Mouse (Mus musculus) natural killer cell, adult 2 months (primary cell): ENCODE data around the gene Gtsf2.
"Not testable (repeated sequence)": the region's sequence is repeated elsewhere in the genome, so short reads cannot be mapped to it uniquely, and the experiment has no call there.

Experiments
- DNase-seq, 2 experiments: peaks; one replicate each; pipeline ENCODE4 v3.0.0; 2022; ENCODE audit warnings: low spot score in 2 of 2

The Gtsf2 gene

DNA sequence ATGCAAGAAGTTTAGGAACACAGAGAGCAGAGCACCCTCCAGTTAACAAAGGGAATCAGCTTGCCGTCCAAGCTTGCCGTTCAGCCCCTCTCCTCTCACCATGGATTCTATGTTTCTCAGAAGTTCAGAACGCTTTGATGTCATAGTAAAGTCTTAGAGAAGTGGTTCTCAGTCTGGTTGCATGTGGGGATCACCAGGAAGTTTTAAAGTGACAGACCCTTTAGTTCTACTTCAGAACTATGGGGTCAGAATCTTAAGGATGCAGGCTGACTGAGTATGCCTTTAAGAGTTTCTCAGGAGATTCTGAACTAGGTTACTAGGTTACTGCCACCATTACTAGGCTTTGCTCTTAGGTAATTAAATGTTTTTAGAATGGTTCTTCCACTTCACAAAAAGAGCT is at the start of gene Gtsf2:
Gene Gtsf2, minus strand, starts transcription at position 101 of the 400 bp plus-strand sequence.
- no peak for DNase-seq

DNA sequence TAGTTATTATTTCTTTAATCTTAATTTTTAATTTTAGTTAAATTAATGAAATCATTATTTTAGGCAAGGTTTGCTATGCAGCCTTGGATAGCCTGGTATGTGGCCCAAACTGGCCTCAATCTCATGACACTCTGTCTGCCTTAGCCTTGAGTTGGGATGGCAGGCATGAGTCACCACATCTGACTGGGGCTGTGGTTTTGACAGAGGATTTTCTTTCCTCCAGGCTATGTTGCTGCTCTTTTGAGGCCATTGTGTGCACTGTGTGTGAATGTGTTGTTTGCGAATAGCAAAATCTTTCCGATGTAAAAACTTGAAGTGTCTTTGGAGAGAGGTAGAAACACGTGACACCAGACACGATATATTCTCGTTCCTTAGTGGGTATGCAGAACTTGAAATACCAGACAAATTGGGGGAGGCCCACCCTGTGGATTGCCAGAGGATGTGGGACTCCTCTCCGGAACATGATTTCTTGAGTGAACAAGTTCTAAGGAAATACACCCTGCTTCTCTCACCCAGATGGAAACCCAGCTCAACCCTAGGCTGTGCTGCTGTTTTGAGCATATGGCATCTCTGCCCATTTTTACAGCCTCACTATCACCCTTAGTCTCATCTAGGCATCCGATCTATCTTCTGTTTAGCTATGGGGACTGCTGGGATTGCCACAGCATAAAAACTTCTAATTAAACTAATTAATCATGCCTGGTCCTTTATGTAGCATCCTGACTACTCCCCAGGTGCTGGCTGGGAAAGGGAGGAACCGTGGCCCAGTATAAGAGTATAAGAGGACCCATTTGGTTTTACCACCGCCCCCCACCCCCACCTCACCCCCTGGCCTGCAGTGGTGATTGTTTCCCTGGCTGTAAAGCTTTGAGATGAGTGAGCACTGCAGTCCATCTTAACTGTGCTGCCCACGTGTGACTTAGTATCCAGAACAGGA is 48.2 kb upstream of the Gtsf2 start:
- DNase-seq: no peak

DNA sequence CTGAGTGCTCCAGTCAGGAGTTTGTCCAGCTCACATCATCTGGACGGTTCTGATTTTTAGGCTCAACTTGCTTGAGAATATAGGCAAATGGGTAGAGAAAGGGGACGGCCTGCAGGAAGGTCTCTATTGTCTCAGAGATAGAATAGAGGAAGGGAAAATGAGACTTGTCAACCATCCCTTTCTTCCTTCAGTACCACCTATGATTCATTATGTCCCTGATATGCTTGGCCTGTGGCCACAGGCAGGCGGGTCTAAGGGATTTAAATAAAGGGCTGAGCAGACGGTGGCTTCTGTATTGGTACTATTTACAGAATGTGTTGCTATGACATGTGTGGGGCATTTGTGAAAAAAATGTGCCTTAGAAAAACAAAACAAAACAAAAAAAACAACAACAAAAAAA is 40.1 kb upstream of the Gtsf2 start:
- DNase-seq: no peak

DNA sequence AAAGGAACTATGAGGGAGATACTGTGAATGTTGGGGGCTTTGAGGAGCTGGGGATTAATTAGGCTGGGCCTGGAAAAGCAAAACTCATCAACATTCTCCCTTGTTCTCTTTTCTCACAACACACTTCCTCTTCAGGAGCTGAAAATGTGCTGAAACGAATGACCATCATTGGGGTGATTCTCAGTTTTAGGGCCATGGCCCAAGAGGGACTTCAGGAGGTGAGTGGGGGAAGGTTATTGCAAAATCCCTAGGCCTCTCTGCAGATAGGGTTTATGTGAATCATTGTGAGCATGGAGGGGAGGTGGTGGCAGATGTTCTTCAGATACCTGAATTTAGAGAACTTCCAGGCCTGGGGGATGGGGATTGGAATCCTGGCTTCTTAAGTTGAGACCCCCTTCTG is 38.4 kb upstream of the Gtsf2 start:
- DNase-seq: no peak

DNA sequence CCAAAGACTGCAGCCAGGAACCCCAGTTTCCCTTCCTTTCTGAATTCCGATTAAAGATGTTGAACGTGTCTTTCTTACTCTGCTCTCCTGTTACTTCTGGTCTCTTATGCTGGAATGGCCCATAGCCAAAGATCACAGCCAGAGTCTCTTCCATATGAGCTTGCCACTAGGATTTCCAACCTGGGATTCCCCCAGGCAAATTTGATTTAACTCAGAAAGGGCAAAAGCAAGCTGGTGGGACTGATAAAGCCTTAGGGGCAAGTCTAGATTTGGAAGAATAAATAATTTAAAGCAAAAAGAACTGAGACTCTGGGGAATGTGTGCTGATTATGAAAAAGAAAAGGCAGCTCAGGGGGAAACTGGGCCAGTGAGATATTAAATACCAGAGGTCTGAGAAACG is 36.8 kb upstream of the Gtsf2 start:
- no peak for DNase-seq

DNA sequence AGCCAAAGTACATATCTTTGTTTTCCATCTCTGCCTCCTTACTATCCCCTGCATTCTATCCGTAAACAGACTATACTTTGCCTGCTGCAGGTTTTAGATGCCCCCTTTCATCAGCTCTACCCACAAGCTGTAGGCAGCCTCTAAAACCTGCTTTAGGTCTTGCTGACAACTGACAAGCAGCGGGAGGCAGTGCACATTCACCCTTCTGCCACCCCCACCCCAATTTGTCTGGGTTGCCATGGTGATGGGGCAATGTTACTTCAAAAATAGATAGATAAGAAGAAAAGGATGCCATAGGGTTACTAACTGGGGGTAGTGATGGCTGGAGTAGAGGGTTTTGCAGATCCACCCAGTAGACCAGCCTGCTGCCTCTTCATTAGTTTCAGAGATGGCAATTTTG is 36.2 kb upstream of the Gtsf2 start:
- DNase-seq: no peak

DNA sequence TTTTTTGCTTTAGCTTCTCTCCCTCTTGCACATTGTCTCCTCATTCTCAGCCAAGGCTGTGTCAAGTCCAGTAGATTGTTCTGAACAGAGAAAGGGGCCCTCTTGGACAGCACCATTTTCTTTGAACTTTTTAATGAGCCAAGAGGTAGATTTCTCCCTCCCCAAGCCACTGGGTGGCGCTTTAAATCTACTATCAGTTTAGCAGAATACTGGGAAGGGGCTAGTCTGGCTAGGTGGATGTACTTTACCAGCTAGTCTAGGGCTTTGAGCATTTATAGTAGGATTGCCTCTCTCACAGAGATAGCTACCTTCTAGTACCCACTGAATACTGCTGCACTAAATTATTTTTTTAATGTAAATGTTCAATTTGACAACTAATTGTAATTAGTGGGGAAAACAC is 34.2 kb upstream of the Gtsf2 start:
- DNase-seq: no peak

DNA sequence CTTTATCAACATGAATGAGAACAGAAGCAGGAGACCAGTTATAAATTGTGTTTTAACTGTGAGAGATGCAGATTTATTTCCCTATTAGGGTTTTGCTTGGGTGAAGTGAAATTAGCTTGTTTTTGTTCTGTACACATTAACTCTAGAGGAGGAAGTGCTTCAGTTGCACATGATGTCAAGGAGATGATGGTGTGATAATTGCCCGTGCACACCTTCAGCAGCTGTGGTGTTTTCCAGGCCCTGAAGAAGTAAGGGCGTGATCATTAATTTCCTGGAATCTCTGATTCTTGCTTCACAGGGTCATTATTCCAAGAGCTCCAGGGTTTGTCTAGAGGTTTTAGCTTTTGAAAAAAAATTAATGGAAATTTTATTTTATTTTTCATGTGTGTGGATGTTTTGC is 31.9 kb upstream of the Gtsf2 start:
- no peak for DNase-seq

DNA sequence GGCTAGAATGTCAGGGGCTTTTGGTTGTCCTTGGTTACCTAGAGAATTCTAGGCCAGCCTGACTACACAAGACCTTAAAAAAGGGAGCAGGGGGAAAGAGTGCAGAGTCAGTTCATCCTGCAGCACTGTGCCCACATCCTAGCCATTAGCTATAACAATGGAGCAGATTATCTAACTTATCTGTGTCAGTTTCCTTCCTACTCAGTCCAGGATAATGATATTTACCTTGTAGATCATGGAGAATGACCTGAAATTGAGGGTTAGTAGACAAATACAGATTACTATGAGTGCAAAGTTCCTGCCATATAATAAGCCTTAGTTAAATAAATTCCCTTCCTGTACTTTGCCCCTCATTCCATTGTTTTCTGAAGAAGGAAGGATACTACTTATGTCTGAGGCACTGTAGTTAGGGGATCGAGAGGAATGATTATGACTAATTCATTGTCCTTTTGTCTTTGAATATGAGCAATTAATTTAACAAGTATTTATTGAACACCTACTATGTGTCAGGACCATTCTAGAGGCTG is 30.9 kb upstream of the Gtsf2 start:
- no peak for DNase-seq

DNA sequence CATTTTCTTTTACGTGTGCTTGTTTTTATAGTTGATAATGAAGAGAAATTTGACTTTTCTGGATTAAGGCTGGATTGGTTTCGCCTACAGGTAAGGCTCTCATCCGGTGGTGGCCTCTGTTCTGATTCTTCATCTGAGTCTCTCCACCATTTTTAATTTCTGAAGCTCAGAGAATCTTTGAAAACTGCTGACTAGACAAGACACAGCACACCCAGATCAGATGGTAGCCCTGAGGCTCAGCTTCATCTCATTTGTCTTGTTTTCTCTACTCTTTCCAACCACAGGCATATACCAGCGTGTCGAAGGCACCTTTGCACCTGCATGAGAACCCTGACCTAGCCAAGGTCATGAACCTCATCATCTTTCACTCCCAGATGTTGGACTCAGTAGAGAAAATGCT is 25.5 kb upstream of the Gtsf2 start:
- DNase-seq: no peak

DNA sequence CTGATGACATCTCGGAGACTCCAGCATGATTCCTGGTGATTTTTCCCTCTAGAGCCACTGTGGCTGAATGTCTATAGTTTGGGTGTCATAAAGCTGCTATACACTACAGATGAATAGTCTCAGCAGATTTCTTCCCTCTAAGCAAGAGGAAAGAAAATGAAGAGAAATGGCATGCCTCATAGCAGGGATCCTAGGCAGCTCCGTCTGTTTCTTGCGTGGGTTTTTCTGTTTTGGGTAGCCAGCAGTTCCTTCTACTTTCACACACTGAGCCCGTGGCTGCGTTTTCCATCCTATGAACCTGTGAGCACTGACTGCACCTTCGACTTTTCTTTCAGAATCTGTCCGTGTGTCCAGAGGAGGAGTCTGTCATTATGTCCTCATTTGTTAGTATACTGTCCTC is 24.9 kb upstream of the Gtsf2 start:
- DNase-seq: no peak

DNA sequence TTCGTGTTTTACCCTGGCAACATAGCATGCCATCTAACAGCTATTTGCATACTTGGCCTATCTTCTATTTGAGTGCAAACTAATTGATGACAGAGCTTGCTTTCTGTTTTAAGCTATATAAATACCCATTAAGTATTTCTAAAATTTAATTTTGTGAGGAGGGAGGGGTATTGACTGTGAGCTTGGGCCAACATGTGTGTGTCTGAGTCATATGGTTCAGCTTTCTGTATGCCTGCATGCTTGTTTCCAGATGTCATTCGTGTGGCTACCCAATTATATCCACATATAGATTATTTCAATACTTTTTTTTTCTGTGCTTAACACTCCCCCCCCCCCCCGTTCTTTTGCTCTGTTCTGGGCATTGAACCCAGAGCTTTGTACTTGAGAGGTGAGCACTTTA is 24.0 kb upstream of the Gtsf2 start:
- no peak for DNase-seq

DNA sequence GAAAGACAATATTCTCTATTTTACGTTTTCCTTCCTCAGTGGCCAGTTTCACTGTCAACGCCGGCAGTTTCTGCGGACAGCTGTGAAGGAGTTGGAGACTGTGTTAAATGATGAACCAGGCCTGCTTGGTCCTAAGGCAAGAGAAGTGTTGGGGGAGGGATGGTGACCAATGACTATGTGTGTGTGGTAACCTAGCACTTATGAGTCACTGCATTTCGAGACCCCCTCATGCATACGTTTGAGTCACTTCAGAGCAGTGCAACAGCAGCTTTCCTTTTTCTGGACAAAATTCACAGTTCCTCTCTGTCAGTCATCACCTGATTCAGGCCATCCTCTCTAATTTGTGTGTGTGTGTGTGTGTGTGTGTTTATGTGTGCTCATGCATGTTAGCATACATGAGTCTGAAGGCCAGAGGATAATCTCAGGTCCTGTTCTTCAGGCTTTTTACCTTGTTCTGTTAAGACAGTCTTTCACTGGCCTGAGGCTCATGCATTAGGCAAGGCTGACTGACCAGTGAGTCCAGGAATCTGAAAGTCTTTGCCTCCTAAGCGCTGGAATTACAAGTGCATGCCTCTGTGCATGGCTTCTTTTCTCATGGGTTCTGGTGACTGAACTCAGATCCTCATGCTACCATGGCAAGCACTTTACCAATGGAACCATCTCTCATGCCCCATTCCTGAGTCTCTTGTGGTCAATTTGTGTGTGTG is 23.4 kb upstream of the Gtsf2 start:
- no peak for DNase-seq

DNA sequence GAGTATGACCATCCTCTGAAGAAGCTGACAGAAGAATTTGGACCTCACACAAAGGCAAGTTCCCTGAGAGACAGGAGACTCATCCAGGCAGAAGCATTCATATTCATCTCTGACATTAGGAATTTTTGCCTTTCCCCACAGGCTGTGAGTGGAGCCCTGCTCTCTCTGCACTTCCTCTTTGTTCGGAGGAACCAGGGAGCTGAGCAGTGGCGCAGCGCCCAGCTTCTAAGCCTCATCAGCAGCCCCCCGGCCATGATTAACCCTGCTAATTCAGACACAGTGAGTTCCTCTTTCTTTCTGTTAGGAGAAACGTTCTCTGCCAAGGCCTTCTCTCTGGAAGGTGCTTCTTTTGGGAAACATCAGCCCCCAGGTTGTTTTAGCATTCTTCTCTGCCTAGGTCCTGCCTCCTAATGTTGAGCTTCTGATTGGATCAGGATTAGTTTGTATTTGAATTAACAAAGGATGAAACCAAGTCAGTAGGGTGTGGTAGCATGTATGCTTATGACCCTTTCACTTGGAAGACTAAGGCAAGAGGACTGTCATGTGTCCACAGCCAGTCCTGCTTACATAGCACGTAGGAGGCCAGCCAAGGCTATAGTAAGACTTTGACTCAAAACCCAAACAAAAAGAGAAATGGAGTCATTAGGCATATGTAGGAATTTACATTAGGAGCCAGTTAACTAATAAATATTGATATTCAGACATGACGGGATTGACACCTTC is 14.4 kb upstream of the Gtsf2 start:
- no peak for DNase-seq

DNA sequence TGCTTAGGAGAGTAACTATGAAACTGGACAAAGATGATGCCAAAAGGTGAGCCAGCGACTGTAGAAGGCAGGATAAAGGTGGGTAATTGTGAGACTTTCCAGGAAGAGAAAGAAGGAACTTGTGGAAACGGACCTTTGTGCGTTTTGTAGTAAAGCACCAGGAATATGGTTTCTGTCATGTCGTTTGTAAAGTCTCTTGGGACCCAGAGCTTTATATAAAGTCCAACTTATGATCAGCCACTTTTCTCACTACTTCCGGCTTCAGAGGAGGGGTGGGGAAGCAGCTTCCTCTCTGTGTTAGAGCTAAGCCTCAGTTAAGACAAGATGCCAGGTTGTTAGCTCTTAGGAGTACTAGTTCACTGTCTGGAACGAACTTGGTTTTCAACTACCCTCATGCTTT is 6.2 kb upstream of the Gtsf2 start:
- no peak for DNase-seq

DNA sequence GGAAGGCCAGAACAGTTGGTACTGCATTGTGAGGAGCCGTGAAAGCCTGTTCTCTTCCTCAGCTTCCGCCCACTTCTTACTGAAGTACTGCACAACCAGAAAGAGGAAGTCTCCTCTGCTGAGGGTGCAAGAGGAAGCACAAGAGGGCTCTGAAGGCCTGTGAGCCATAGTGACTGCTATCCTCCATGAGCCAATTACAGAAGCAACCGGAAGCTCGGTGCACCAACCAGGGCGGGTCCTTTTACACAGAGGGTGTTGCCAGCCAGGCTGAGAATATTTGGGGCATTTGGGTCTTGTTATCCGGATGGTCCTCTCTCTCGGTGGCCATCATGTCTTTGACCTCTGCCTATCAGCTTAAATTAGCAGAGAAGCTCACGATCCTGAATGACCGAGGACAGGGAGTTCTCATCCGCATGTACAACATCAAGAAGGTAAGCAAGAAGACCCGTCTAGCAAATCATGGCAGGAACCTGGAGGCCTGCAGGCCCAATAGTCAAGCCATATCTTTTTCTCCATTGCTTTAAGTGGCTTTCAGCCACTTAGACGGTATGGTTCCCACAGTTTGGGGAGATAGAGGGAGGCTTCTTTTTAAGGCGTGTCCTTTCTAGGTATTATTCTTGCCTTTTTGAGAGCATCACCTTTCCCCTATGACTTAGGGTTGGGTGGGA is 5.4 kb upstream of the Gtsf2 start, which contains the start of gene Nckap1l:
Gene Nckap1l, plus strand, starts transcription at position 244 of the 668 bp plus-strand sequence.
- DNase-seq: peak; percentile 88 to 90

DNA sequence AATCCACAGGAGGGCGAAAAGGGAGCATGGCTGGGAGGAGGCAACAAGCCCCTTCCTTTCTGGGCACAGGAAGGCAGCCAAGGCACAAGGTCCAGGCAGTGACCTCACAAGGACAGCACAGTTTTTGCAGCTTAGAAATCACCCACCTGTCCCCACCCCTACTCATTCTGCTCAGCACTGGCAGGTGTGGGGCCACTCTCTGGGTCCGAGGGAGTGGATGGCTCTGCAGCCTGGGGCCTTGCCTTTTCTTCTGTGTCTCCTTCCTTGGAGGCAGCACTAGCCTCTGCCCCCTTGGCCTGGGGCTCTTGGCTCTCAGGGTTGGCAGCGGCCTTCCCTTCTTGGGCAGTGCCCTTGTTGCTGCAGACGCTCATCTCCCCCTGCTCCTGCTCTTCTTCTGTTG is 2.3 kb downstream of the Gtsf2 start:
- DNase-seq: not testable (repeated sequence)

DNA sequence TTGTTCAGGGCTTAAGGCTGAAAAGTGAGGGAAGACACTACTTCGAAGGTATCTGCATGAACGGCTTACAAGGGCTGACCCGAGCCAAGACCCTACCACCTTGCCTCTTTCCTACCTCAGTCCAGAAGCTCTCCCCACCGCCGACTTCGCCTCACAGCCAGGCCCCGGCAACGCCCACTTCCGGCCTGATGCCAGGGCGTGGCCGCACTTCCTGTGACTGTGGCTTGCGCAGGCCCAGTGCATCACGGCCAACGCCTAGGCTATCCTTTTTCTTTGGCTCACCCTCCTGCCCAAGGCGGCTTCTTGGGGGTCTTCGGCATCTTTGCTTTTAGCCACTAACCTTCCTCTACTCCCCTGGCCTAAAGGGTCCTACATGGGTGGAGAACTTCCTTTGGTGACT is 18.0 kb downstream of the Gtsf2 start, which contains the start of gene Gtsf1:
Gene Gtsf1, minus strand, starts transcription at position 230 of the 400 bp plus-strand sequence.
- no peak for DNase-seq

DNA sequence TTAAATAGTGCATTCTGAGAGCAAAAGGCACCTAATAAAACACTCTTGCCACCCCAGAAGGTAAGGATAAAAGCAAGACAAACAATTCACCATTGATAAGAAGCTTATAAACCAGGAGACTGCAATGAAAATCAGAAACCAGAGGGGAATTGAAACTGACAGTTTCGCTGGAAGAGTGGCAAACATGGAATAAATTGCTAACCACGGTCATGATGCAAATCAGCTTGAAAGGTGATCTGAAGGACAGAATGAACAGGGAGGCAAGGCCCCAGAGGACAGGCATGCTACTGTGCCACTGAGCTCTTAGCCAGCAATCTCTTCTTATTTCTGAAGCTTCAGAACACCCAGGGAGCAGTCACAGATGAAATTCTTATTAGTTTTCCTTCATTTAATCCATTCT is 21.3 kb downstream of the Gtsf2 start:
- DNase-seq: no peak

DNA sequence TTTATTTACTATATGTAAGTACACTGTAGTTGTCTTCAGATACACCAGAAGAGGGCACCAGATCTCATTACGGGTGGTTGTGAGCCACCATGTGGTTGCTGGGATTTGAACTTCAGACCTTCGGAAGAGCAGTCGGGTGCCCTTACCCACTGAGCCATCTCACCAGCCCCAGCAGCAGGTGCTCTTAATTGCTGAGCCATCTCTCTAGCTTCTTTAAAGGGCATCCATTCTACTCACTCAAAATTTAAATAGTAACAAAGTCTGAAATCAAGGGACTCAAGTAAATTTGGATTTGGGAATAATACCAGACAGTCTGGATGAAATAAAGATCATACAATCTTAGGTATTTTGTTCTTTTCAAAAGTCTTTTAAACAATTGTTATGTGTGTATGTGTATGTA is 42.7 kb downstream of the Gtsf2 start:
- DNase-seq: not testable (repeated sequence)

DNA sequence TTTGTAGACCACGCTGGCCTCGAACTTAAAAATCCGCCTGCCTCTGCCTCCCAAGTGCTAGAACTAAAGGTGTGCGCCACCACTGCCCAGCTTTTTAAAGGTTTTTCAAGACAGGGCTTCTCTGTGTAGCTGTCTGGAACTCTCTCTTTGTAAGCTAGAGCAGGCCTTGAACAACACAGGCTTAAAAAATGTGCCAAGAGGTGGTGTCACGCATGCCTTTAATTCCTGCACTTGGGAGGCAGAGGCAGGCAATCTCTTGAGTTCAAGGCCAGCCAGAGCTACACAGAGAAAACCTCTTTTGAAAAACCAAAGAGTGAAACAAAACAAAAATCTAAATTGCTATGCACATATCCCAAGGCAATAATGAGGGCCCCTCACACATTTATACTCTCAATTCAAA is 46.9 kb downstream of the Gtsf2 start:
- no peak for DNase-seq

DNA sequence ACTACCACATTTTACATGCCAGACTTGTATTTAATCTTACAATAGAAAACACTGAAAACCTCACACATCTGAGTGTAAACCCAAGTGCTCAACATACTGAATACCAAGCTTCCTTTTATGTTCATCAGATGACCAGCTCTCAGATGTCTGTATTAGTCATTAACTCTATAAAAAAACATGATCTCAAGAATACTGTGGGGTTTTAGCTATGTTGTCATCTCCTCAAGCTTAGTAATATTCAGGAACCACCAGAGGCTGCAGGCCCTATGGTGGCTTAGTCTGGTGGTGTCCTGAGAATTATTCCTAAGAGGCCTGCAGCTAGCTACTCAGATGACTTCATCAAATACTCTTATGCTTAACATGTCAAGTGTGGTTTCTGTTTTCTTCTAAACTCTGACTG is 54.7 kb downstream of the Gtsf2 start:
- DNase-seq: no peak
